Mouse (Mus musculus): ENCODE measurements around the gene Adora2b.

GRCm38 (mm10) chr11:62209111-62209510 lies 39.7 kb upstream of the Adora2b start:
- no peak for TF ChIP-seq GATA1 (IDR thresholded peaks at IDR 0.05; ENCODE audit: borderline replicate concordance, low read length)
- TF ChIP-seq FLI1 (IDR thresholded peaks at IDR 0.05; ENCODE audit: low read length) = no peak

All from megakaryocyte, embryonic 14.5 days (primary cell).